Mouse (Mus musculus) heart, embryonic 14.5 days (tissue): ENCODE measurements around the gene Nfil3. TPM values are rescaled to one million over a fixed set of nuclear protein-coding genes. Genes with fewer than 3 reads are reported as not detected.
A peak's percentile ranks its signal among the peaks of the same experiment; 100 is the strongest.

ENCODE experiments used
- ATAC-seq: fragments of 200-750 bp; cut with Nextera tagmentation; 2 replicates; pipeline ENCODE4 v1.8.0; 2017; ENCODE audit warnings: low read depth, moderate TSS enrichment; ENCODE audit not compliant: insufficient number of reproducible peaks, insufficient read depth, low FRiP score
- H3K27ac ChIP-seq, 2 experiments: fragments of 200-500 bp in 1 of 2; fragments of 300-500 bp in 1 of 2; sonication (generic) in 1 of 2; replicated peaks in 1 of 2; 2 replicates each; pipeline ENCODE4 v1.5.1; 2012 to 2014; ENCODE audit warnings: low read depth in 2 of 2, low read length in 2 of 2, control low read depth in 1 of 2, mild to moderate bottlenecking in 1 of 2, mixed read lengths in 1 of 2; ENCODE audit not compliant: control insufficient read depth in 1 of 2, insufficient read depth in 1 of 2
- H3K27me3 ChIP-seq: fragments of 300-500 bp; sonication (generic); 2 replicates; pipeline ENCODE4 v1.6.1; 2014; ENCODE audit warnings: mild to moderate bottlenecking, low read length, control low read depth; ENCODE audit not compliant: control insufficient read depth, insufficient read depth
- H3K36me3 ChIP-seq: fragments of 300-500 bp; sonication (generic); 2 replicates; pipeline ENCODE4 v1.6.1; 2014; ENCODE audit warnings: mild to moderate bottlenecking, control low read depth, low read length, mixed read lengths; ENCODE audit not compliant: control insufficient read depth, insufficient read depth
- H3K4me1 ChIP-seq, 2 experiments: fragments of 200-500 bp in 1 of 2; fragments of 300-500 bp in 1 of 2; sonication (generic) in 1 of 2; 2 replicates each; pipeline ENCODE4 v1.6.1; 2012 to 2014; ENCODE audit warnings: low read length in 2 of 2, control low read depth in 1 of 2, mixed read lengths in 1 of 2; ENCODE audit not compliant: control insufficient read depth in 2 of 2, insufficient read depth in 2 of 2
- H3K4me2 ChIP-seq: fragments of 300-500 bp; sonication (generic); 2 replicates; pipeline ENCODE4 v1.6.1; 2014; ENCODE audit warnings: mild to moderate bottlenecking, low read length
- H3K4me3 ChIP-seq, 2 experiments: fragments of 200-500 bp in 1 of 2; fragments of 300-500 bp in 1 of 2; sonication (generic) in 1 of 2; 2 replicates each; pipeline ENCODE4 v1.5.1; 2012 to 2014; ENCODE audit warnings: low read length in 2 of 2, mild to moderate bottlenecking in 2 of 2, control low read depth in 1 of 2, low read depth in 1 of 2, moderate library complexity in 1 of 2; ENCODE audit not compliant: control insufficient read depth in 1 of 2, insufficient read depth in 1 of 2
- H3K9ac ChIP-seq: fragments of 300-500 bp; sonication (generic); 2 replicates; pipeline ENCODE4 v1.6.1; 2014; ENCODE audit warnings: mild to moderate bottlenecking, low read length
- H3K9me3 ChIP-seq: fragments of 300-500 bp; sonication (generic); 2 replicates; pipeline ENCODE4 v1.6.1; 2016; ENCODE audit warnings: low read length, control low read depth; ENCODE audit not compliant: control insufficient read depth
- WGBS: fragments of 180-500 bp; shearing (Covaris S2); extraction: QIAGEN DNeasy Blood & Tissue Kit; methylation state at CpG from one replicate; pipeline ENCODE4 v1.1.7; 2014; 5-methylcytosine and 5-hydroxymethylcytosine counted together
- polyA plus RNA-seq: library from polyadenylated mRNA; unstranded; fragments of >200 nt; fragmentation: Nextera tagmentation; extraction: Ambion mirVana; gene quantifications from 2 replicates; pipeline ENCODE4 v1.2.1, GENCODE M21; 2014

Nfil3 gene
- polyA plus RNA-seq, 1 experiment from 2014 or later = 41.0 TPM

DNA sequence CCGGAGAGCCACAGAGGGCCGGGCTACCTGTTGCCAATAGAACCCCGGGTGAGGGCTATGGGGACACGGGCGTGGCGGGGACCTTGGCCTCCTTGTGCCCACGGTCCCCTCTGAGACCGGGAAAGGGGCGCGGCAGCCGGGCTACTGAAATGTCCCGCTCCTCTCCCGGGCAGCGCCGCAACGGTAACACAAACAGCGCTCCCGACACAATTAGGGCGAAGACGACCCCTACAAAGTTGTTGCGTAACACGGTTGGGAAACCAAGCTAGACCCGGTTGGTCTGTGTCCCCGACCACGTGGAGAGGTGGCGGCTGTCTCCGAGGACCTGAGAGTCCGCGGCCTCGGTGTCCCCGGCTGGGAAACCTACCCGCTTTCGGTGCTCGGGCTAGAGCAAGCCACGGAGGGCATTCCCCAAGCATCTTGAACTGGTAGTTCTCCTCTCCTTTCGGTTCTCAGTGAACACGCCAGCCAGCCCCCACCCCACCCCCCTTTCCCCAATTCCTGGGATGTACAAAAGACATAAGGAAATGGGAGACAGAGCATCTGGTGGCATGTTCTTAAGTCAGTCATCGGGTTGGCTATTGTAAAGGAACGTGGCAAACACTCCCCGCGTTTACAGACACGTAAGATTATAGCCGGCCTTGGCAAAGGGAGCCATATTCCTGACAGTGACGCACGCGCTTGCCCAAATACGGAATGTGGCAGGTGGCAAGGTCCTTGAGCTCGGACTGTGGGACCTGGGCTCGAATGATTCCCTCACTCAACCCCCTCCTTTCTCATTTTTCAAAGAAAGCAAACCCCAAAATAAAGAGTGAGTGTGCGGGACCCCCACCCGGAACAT lies 788 bp upstream of the Nfil3 start:
- Histone ChIP-seq H3K27ac (peak overlapping the region; percentile 81 to 98), H3K4me3 (peak overlapping the region; percentile 78 to 98), H3K9ac (peak overlapping the region; percentile 97), H3K9me3 (no peaks in the 10 kb centered on the region), H3K27me3 (no peaks in the 10 kb centered on the region), H3K4me2 (peak overlapping the region; percentile 99), H3K4me1 (peaks cover 10 to 19% of the 10 kb centered on the region in 2 experiments), H3K36me3 (no peaks in the 10 kb centered on the region)
- peak; percentile 5; the same call in 1 of the 2 replicates for ATAC-seq
- under 1% methylated on average over 50 of the region's 51 CpGs for WGBS

DNA sequence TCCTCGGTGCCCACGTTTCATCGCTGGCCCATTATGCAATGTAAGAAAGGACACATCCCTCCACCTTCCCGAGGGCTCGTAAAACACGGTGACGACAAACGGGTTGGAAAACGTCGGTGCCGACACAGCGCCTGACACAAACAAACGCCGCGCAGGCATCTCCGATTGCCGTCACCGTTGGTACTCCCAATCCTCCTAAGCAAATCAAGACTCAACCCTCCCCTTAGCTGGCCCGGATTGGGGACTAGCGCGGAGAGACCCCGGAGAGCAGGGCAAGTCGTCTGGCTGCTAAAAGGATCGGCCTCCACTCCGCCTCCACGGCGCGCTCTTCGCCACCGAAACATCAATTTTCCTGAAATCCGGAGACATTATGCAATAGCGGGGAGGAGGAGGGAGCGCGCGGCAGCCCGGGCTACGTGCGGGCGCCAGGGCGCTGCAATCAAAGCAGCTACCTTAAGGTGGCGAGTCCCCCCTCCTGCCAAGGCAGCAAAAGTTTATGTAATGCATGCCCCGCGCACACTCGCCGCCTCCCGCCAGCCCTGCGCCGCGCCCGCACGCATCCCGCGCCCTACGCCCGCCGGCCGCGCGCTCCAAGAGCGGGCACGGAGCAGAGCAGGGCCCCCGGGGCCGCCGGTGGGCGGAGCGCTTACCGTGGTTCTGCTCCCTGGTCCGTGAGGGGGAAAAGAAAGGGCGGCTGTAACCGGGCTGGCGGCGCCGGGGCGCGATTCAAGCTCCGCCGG lies 492 bp downstream of the Nfil3 start:
- peak overlapping the region; percentile 99 for H3K4me2 ChIP-seq
- under 1% methylated on average over 72 of the region's 77 CpGs for WGBS
- peak; percentile 58 for ATAC-seq

DNA sequence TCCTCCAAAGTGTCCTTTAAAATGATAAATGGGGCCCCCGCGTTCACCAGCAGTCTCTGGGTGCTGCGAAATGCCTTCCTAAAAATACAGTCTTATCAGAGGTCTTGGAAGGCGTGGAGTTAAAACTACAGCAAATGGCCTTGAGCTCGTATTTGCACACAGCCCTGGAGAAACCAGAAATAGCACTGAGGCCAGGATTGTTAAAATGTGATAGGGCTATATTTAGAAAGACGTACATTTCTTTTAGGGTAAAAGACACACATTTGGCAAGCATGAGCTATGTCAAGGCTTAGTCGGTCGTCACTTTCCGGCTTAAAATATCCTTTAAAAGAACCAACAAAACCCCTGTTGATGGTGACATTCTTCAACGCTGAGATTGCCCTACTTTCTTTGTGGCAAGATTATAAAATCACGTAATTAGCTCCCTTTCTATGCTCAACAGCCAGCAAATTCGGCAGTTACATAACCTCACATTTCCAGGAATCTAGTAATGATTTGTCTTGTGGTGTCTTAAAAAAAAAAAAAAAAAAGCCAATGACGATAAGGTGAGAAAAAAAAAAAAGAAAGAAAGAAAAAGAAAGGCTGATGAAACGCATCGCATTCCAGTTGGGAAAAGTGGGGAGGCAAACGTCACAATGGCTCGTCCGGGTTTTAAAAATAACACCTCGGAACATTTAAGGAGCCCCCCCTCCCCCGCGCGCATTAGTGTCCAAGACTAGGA lies 1.4 kb downstream of the Nfil3 start:
- H3K4me1 ChIP-seq = peaks cover 15 to 39% of the 10 kb centered on the region in 2 experiments
- peak overlapping the region; percentile 87 to 98 for H3K27ac ChIP-seq
- H3K36me3 ChIP-seq = no peaks in the 10 kb centered on the region
- H3K4me3 ChIP-seq = peak overlapping the region; percentile 66 to 98
- H3K27me3 ChIP-seq = no peaks in the 10 kb centered on the region
- no peaks in the 10 kb centered on the region for H3K9me3 ChIP-seq
- H3K9ac ChIP-seq = peak overlapping the region; percentile 97
- ATAC-seq = no peak
- under 1% methylated on average over 22 of the region's 22 CpGs for WGBS
- peak overlapping the region; percentile 99 for H3K4me2 ChIP-seq

More for the DNA sequence above, 492 bp downstream of the Nfil3 start:
- Histone ChIP-seq H3K27ac (peak overlapping the region; percentile 87 to 98), H3K27me3 (no peaks in the 10 kb centered on the region), H3K4me1 (peaks cover 15 to 31% of the 10 kb centered on the region in 2 experiments), H3K36me3 (no peaks in the 10 kb centered on the region), H3K4me3 (peak overlapping the region; percentile 66 to 98), H3K9me3 (no peaks in the 10 kb centered on the region), H3K9ac (peak overlapping the region; percentile 97)

DNA sequence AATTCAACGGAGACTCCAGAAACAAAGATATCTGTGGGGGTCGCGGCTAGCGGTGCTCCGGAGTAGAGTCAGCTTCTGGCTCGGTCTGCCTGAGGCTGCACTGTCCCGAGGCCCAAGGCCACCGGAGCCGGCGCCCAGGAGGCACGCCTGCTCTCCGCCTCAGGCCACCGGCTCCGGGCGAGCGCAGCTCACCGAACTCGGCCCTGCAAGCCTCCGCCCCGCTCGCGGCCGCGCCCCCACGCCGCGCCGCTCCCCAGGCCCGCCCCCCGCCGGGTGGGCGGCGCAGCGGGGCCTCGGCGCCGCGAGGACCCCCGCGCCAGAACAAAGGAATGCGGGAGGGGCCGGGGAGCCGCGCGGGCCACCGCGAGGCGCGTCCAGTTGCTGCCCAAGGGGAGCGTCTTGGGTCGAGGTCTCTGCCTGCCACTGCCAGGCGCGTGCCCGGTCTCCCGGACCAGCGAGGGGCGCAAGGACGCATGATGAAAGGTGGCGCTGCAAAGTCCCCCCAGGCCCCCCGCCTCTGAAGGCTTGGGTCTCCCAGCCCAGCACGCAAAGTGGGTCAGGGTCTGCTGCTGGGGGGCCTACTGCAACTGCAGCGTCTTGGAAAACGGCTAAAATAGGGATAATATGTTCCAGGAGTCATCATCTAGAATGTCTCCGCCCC lies 2.4 kb downstream of the Nfil3 start:
- Histone ChIP-seq H3K27me3 (no peaks in the 10 kb centered on the region), H3K4me3 (peak overlapping the region; percentile 69 to 98), H3K9me3 (no peaks in the 10 kb centered on the region), H3K4me1 (peaks cover 17 to 47% of the 10 kb centered on the region in 2 experiments), H3K27ac (peak overlapping the region; percentile 96 to 98), H3K9ac (peak overlapping the region; percentile 97), H3K4me2 (peak overlapping the region; percentile 99), H3K36me3 (no peaks in the 10 kb centered on the region)
- under 1% methylated on average over 64 of the region's 64 CpGs for WGBS
- peak; percentile 14 for ATAC-seq

DNA sequence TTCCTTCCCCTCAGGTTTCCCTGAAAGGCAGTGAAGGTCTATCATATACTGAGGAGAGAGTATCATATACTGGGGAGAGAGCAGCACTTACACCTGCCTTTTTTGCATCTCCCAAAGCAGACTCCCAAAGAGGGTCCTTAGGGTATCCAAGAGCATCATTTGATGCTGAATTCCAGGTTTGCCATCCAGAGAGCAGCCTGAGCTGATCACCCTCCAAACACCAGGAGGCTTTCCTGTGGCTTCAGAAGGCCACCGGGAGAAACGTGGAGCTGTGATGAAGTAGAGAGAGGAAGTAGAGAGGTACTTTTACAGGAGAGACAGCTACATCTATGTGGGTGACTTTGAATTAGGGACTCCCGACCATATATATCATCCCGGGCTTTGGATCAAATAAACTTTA lies 3.1 kb downstream of the Nfil3 start:
- peak overlapping the region in 1 of 2 experiments; percentile 98; a peak in 2 of 4 replicates for H3K27ac ChIP-seq
- peak overlapping the region; percentile 69 to 98; a peak in 3 of 4 replicates for H3K4me3 ChIP-seq
- 18% methylated on average over 4 of the region's 4 CpGs for WGBS
- H3K36me3 ChIP-seq = no peaks in the 10 kb centered on the region
- ATAC-seq = no peak
- H3K4me2 ChIP-seq = peak overlapping the region; percentile 99
- H3K4me1 ChIP-seq = peaks cover 21 to 54% of the 10 kb centered on the region in 2 experiments
- H3K9me3 ChIP-seq = no peaks in the 10 kb centered on the region
- H3K27me3 ChIP-seq = no peaks in the 10 kb centered on the region
- peak overlapping the region; percentile 97 for H3K9ac ChIP-seq

DNA sequence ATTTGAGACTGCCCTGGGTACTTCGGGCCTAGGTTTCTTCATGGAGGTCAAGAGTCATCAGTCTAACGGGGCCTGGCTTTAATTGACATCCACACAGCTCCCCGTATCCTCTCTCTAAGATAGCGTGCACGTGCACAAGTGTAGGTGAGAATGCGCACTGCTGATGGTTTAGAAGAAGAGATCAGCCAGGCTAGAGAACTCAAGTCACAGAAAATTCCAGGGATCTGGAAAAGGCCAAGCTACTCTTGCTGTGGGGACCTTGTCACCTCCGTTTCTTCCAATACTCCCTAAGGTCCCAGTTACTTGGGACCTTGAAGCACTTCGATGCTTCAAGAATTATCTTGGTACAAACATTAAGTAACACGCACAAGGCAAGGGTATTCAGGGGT lies 3.7 kb downstream of the Nfil3 start:
- Histone ChIP-seq H3K9ac (peak overlapping the region; percentile 97), H3K27ac (peak overlapping the region; percentile 23 to 98), H3K4me1 (peaks cover 22 to 54% of the 10 kb centered on the region in 2 experiments), H3K9me3 (no peaks in the 10 kb centered on the region), H3K36me3 (no peaks in the 10 kb centered on the region), H3K4me2 (peak overlapping the region; percentile 99), H3K4me3 (peak overlapping the region; percentile 2 to 98; a peak in 2 of 4 replicates), H3K27me3 (no peaks in the 10 kb centered on the region)
- WGBS = 49% methylated on average over 9 of the region's 9 CpGs
- ATAC-seq = no peak
